Mouse (Mus musculus): ENCODE results near the gene Unc93b1.

Unc93b1 gene

GRCm38 (mm10) chr19:3914535-3914934 lies 20.5 kb upstream of the Unc93b1 start:
- no peak for DNase-seq

DNA sequence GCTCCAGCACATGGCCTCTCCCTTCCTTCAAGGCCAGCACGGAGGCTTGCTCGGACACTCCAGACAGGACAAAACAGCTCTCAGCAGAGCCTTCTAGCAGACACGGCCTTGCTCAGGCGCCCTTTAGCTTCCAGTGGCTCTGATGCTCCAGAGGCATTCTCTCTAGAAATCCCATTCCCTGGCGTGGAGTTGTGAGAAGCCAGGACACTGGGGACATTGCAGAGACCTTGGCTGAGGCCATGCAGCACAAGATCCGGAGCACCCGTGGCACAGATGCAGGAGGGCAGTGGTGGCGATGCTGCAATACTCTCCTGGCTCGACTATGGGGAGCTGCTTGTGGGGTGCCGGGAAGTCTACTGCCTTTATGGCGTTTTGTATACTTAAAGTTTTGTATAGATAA lies 18.3 kb upstream of the Unc93b1 start:
- DNase-seq, result no peak

GRCm38 (mm10) chr19:3919928-3920327 lies 15.1 kb upstream of the Unc93b1 start:
- no peak for DNase-seq

GRCm38 (mm10) chr19:3922661-3923371 lies 12.2 kb upstream of the Unc93b1 start:
- DNase-seq, result no peak

DNA sequence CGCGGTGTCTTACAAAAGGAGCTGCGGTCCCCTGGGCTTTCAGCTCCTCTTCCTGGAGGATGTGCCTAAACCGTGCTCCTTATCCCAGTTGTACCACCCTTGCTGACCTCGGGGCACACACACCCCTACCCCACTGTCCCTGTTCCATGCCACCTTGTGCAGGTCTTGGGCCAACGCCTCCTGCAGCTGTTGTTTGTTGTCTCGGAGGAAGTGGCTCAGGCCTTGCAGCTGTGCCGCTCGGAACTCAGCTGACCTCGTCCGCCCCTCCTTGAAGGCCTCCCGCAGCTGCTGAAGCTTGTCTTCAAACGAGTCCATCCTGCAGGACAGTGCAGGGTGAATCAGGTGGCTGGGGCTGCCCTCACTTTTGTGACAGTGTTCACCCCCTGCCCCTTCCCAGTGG lies 11.4 kb upstream of the Unc93b1 start:
- DNase-seq, result no peak

GRCm38 (mm10) chr19:3924190-3924589 lies 10.8 kb upstream of the Unc93b1 start:
- no peak for DNase-seq

DNA sequence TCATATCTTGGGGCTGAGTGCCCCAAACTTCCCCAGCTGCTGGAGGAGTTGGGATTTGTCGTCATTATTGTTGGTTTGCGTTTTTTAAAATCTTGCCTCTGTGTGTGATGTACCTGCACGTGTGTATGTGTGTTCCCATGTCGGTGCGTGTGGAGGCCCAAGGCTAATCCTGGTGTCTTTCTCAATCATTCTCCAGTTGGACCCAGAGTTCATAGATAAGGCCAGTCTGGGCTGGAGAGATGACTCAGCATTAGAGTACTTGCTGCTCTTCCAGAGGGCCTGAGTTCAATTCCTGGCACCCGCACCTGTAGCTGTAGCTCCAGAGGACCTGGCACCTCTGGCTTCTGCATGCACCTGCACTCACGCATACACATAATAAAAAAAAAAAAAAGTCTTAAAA lies 10.1 kb upstream of the Unc93b1 start:
- no peak for DNase-seq

DNA sequence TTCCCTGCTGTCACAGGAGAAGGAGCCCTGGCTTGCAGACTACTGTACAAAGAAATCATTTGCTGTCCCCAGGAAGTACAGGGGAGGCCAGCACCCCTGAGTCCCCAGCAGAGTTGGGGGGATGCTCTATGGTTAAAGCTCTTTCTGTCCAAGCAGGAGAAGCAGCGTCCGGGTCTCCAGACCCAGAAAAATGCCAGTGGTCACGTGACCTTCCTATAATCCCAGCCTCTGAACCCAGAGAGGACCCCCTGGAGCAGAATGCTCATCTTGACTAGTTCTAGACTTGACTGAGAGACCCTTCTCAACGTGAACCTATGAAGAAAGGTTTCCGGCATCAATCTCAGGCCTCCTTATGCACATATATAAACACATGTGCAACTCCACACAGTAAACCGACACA lies 9.1 kb upstream of the Unc93b1 start:
- DNase-seq, result no peak

GRCm38 (mm10) chr19:3926279-3926678 lies 8.7 kb upstream of the Unc93b1 start:
- peak; percentile 41 to 45 for DNase-seq

- no peak for DNase-seq
Observed at GRCm38 (mm10) chr19:3926685-3927084, 8.3 kb upstream of the Unc93b1 start.

DNA sequence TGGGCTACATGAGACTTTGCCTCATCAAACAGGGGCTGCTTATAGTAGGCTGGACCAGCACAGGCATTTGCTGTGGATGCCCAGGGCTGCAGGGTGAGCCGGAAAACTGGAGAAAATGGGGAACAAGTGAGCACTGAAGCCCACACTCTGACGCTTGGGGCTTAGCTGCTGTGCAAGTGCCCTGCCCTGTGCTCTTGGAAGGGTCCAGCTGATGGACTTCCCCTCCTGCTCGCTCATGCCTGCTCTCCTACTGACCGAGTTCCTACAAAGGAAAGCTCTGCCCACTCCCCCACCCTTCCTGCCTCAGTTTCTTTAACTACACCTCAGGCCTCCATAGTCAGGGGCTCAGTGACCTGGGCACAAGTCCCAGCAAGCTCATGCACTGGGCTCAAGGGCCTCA lies 7.0 kb upstream of the Unc93b1 start:
- DNase-seq, result no peak

DNA sequence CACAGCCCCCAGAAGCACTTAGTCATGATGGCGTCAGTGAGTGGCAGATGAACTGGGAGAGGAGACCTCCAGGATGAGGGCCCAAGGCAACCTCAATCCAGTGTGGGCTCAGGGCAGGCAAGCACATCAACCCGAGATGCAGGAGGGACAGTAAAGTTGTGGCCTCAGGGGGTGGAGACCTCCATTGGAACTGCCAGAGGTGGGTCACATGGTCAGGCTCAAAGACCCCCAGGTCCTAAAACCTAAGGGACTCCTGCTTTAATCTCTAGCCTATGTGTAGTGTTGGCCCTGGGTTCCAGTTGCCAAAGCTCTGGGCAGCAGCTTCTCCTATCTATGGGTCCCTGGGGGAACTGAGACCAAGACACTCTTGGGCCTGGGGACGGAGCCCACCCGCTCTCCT lies 6.2 kb upstream of the Unc93b1 start:
- DNase-seq, result no peak

DNA sequence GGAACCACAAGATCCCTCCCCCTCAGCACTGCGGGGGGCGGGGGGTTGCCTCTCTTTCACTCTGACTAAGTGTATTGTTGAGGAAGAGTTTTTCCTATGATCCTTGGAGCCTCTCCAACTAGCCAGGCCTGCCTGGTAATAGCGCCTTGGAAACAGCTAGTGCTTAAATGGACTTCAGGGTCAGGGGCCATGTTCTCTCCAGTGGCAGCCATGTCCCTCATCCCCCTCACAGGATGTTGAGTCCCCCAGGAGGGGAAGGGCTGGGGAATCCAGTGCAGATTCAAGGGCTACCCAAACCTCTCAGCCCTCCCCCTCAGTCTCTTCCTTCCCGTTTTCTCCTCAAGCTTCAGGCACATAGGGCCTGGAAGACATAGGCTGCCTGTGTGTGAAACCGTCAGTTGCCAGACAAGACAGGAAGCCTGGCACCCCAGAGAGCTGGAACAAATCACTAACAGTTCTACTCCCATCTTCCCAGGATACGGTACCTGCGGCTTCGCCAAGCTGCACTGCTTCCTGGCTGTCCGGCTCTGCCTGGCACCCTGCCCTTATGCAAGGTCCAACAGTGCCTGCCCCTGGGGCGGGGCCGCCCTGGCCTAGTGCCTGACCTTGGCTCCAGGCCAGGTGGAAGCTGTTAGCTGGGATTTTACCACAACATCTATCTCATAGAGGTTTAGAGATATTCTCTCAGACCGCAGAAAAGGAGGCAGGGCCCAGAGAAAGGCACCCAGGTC lies 5.6 kb upstream of the Unc93b1 start, which contains the start of gene Aldh3b1:
Gene Aldh3b1 (minus strand): TSS at position 598 of the 731 bp plus-strand sequence.
- peak; percentile 86 to 92 for DNase-seq

GRCm38 (mm10) chr19:3930262-3931057 lies 4.5 kb upstream of the Unc93b1 start:
- DNase-seq, result peak in 1 of 2 experiments; percentile 32

GRCm38 (mm10) chr19:3931716-3932115 lies 3.3 kb upstream of the Unc93b1 start:
- DNase-seq, result no peak

- peak; percentile 47 to 66 for DNase-seq
Observed at GRCm38 (mm10) chr19:3935896-3936850, 1.2 kb downstream of the Unc93b1 start.

GRCm38 (mm10) chr19:3942315-3942714 lies 7.3 kb downstream of the Unc93b1 start:
- DNase-seq, result no peak

GRCm38 (mm10) chr19:3942986-3943735 lies 8.2 kb downstream of the Unc93b1 start:
- DNase-seq, result no peak

- DNase-seq, result no peak
Observed at GRCm38 (mm10) chr19:3945872-3946564, 11.0 kb downstream of the Unc93b1 start.

GRCm38 (mm10) chr19:3946715-3947114 lies 11.7 kb downstream of the Unc93b1 start:
- peak; percentile 89 to 90 for DNase-seq

DNA sequence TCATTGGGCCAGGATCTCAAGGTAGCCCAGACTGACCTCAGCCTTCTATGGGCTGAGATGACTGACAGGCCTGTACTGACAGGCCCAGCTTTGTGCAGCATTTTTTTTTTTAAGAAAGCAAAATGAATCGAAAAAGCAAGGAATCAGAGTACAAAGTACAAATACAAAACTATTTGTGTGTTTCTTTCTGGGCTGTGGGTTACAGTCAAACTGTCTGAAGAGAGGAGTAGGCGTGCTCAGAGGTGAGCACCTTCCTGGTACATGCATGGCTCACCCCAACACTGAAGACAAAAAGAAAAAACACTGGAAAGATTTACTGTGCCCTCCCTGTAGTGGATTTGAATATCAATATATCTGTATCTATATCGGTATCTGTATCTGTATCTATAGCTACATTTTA lies 12.8 kb downstream of the Unc93b1 start:
- no peak for DNase-seq
